Mouse (Mus musculus) forebrain, embryonic 11.5 days (tissue): ENCODE measurements at regions not wholly inside any gene's neighbourhood (a gene's known extent, or its start where the extent isn't known, plus 50 kb on each side); places are given as distances from the start of the nearest gene placed in this dataset.

Source experiments
- ATAC-seq: fragments of 200-750 bp; cut with Nextera tagmentation; replicated peaks from 2 replicates; pipeline ENCODE4 v1.8.0; 2017; ENCODE audit warnings: moderate TSS enrichment; ENCODE audit not compliant: low FRiP score
- DNase-seq: peaks from one replicate; pipeline ENCODE4 v3.0.0-alpha.2; 2017; ENCODE audit warnings: low spot score
- H3K27ac ChIP-seq: fragments of 300-500 bp; sonication (generic); 2 replicates; pipeline ENCODE4 v1.5.1; 2014; ENCODE audit warnings: low read depth, low read length
- H3K27me3 ChIP-seq: fragments of 300-500 bp; sonication (generic); 2 replicates; pipeline ENCODE4 v1.6.1; 2014; ENCODE audit warnings: mild to moderate bottlenecking, low read length, mixed read lengths; ENCODE audit not compliant: control insufficient read depth, insufficient read depth
- H3K36me3 ChIP-seq: fragments of 300-500 bp; sonication (generic); 2 replicates; pipeline ENCODE4 v1.6.1; 2014; ENCODE audit warnings: mild to moderate bottlenecking, low read length, moderate library complexity, mixed read lengths; ENCODE audit not compliant: control insufficient read depth, insufficient read depth
- H3K4me1 ChIP-seq: fragments of 300-500 bp; sonication (generic); replicated peaks from 2 replicates; pipeline ENCODE4 v1.6.1; 2014; ENCODE audit warnings: low read length, mixed read lengths; ENCODE audit not compliant: control insufficient read depth, insufficient read depth
- H3K4me2 ChIP-seq: fragments of 300-500 bp; sonication (generic); 2 replicates; pipeline ENCODE4 v1.6.1; 2014; ENCODE audit warnings: low read depth, mild to moderate bottlenecking, low read length, moderate library complexity, mixed read lengths; ENCODE audit not compliant: severe bottlenecking
- H3K4me3 ChIP-seq: fragments of 300-500 bp; sonication (generic); 2 replicates; pipeline ENCODE4 v1.5.1; 2014; ENCODE audit warnings: low read depth, low read length
- H3K9ac ChIP-seq: fragments of 300-500 bp; sonication (generic); 2 replicates; pipeline ENCODE4 v1.6.1; 2014; ENCODE audit warnings: low read length
- H3K9me3 ChIP-seq: fragments of 300-500 bp; sonication (generic); 2 replicates; pipeline ENCODE4 v1.6.1; 2016; ENCODE audit warnings: low read length, mixed read lengths; ENCODE audit not compliant: control insufficient read depth
- WGBS: fragments of 180-500 bp; shearing (Covaris S2); extraction: QIAGEN DNeasy Blood & Tissue Kit; methylation state at CpG from one replicate; pipeline ENCODE4 v1.1.7; 2014; 5-methylcytosine and 5-hydroxymethylcytosine counted together

DNA sequence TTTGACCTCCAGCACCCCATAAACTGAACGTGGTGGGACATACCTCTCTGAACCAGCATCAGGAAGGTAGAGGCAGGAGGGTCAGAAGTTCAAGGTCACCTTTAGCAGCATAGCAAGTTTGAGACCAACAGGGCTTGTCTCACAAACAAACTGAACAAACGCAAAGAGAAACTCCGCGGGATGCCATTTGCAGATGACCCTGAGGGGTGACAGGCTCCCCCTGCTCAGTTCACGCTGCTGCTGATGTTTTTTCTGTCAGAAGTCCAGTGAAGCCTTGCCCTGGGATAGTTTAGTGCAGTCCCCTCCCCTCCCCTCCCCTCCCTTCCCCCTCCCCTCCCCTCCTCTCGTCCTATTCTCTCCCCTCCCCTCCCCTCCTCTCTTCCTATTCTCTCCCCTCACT lies 262.1 kb downstream of the Ajap1 start:
- H3K9me3 ChIP-seq = no peaks in the 10 kb centered on the region
- no peaks in the 10 kb centered on the region for H3K36me3 ChIP-seq
- no peak overlapping the region for H3K4me3 ChIP-seq
- H3K4me2 ChIP-seq = no peak overlapping the region
- H3K9ac ChIP-seq = no peak overlapping the region
- 36% methylated on average over 5 of the region's 6 CpGs for WGBS
- DNase-seq (no peak), ATAC-seq (no peak)
- peaks cover 33% of the 10 kb centered on the region for H3K27me3 ChIP-seq
- peaks cover 4% of the 10 kb centered on the region; the same call in 1 of the 2 replicates for H3K4me1 ChIP-seq
- H3K27ac ChIP-seq = no peak overlapping the region

DNA sequence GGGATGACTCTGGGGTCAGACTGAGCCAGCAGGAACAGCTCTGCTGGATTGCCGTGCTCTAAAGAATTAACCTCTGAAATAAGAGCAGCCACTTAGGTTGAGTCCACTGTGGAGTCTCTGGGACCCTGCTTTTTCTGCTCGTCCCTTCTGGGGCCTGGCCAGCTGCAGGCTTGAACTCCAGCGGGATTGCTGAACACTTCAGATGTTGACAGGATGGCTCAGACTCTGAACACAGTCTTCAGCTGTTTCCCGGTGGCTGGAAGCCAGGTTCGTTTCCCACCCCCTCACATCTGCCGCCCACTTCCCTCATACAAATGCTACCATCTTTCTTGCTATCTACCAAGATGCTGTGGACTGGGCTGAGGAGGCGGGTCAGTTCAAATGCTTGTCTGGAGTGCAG lies 262.5 kb downstream of the Ajap1 start:
- H3K9me3 ChIP-seq = no peaks in the 10 kb centered on the region
- no peak for ATAC-seq

DNA sequence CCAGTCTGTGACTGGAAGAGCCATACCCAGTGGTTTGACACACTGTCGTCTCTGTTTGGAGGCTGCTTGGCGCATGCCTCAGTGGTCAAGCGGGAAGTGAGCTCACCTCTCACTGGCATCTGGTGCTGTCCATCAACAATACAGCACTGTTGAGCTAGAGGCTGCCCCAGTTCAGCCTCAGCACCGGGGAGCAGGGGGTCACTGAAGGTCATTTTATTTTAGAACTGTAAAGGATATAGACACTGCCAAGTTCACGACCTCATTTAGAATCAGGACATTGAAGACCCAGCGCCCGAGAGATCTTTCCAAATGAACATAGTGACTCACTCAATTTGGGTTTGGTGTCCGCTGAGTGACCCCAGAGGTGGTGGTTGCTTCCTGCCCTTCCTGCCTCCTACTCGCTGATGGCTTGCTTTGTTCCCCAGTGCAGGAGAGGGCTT lies 265.1 kb downstream of the Ajap1 start:
- 78% methylated on average over 9 of the region's 9 CpGs for WGBS
- Histone ChIP-seq H3K36me3 (no peaks in the 10 kb centered on the region), H3K9me3 (no peaks in the 10 kb centered on the region), H3K4me1 (peaks cover 2% of the 10 kb centered on the region; the same call in 1 of the 2 replicates), H3K27me3 (peaks cover 27% of the 10 kb centered on the region), H3K9ac (no peak overlapping the region), H3K4me3 (no peak overlapping the region), H3K27ac (no peak overlapping the region), H3K4me2 (no peak overlapping the region)
- ATAC-seq (no peak), DNase-seq (no peak)

More for the DNA sequence above, 262.5 kb downstream of the Ajap1 start:
- peaks cover 33% of the 10 kb centered on the region for H3K27me3 ChIP-seq
- H3K4me1 ChIP-seq = peaks cover 4% of the 10 kb centered on the region; the same call in 1 of the 2 replicates
- H3K4me3 ChIP-seq = no peak overlapping the region
- 42% methylated on average over 7 of the region's 7 CpGs for WGBS
- no peaks in the 10 kb centered on the region for H3K36me3 ChIP-seq
- H3K27ac ChIP-seq = no peak overlapping the region
- DNase-seq = no peak
- H3K4me2 ChIP-seq = no peak overlapping the region
- no peak overlapping the region for H3K9ac ChIP-seq

DNA sequence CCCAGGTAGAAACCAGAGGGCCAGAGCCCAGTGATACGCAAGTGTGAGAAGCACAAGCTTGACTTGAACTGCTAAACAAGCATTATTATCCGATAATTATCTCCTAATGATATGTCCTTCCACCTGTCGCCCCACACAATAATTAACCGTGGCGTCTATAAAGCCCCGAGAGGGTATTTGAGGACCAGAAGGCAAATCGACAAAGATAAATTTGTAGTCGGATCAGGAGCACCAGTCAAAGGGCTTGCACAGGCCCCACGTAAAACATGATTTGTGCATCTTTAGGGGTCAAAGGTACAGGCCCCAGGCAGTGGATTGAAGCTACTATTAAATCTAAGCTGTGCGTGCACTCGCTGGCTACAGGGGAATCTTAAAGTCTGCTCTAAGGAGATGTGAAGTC lies 270.5 kb downstream of the Ajap1 start:
- no peak overlapping the region for H3K9ac ChIP-seq
- H3K4me2 ChIP-seq = no peak overlapping the region
- no peak overlapping the region for H3K27ac ChIP-seq
- no peaks in the 10 kb centered on the region; the same call in 1 of the 2 replicates for H3K27me3 ChIP-seq
- 63% methylated on average over 11 of the region's 11 CpGs for WGBS
- H3K4me3 ChIP-seq = no peak overlapping the region
- DNase-seq (no peak), ATAC-seq (no peak)
- no peaks in the 10 kb centered on the region for H3K4me1 ChIP-seq
- no peaks in the 10 kb centered on the region for H3K9me3 ChIP-seq
- H3K36me3 ChIP-seq = no peaks in the 10 kb centered on the region

DNA sequence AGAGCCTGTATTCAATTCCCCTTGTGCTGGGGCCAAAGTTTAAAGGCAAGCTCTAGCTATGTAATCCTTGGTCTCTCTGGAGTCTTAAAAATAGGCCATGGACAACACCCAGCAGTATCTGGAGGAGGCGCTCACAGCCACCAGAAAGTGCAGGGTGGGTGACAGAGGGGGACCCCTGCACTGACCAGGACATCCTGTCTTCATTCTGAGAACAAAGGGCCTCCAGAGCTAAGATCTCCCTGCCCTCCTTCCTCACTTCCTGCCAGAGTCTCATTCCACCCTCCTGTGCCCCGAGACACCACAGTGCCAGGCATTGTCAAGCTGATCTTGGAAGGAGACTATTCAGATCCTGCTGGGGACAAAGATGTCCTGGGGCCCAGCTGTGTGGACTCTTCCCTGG lies 273.8 kb downstream of the Ajap1 start:
- H3K27me3 ChIP-seq = no peaks in the 10 kb centered on the region; the same call in 1 of the 2 replicates
- H3K9ac ChIP-seq = no peak overlapping the region
- 0 out of 2 replicates have a peak, but pooled peaks cover 1% of the 10 kb centered on the region for H3K4me1 ChIP-seq
- 39% methylated on average over 2 of the region's 2 CpGs for WGBS
- DNase-seq (no peak), ATAC-seq (no peak)
- H3K4me3 ChIP-seq = no peak overlapping the region
- no peak overlapping the region for H3K4me2 ChIP-seq
- no peaks in the 10 kb centered on the region for H3K9me3 ChIP-seq
- H3K27ac ChIP-seq = no peak overlapping the region
- H3K36me3 ChIP-seq = no peaks in the 10 kb centered on the region

DNA sequence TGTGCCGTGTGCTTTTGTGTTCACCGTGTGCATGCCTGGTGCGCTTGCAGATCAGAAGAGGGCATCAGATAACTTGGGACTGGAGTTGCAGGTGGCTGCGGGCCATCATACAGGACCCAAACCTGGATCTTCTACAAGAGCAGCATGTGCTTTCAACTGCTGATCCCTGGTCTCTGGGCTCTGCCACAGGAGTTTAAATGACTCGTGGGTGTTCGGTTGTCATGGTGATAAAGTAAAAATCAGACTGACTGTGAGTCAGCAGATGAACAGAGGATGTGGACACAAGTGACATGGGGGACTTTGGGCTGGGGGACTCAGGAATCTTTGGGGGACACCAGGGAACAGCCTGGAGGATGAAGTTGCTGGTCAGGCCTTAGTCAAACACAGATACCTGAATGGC lies 274.4 kb downstream of the Ajap1 start:
- Histone ChIP-seq H3K27me3 (no peaks in the 10 kb centered on the region; the same call in 1 of the 2 replicates), H3K36me3 (no peaks in the 10 kb centered on the region), H3K4me1 (0 out of 2 replicates have a peak, but pooled peaks cover 1% of the 10 kb centered on the region), H3K4me3 (no peak overlapping the region), H3K9me3 (no peaks in the 10 kb centered on the region), H3K27ac (no peak overlapping the region), H3K9ac (no peak overlapping the region), H3K4me2 (no peak overlapping the region)
- DNase-seq (no peak), ATAC-seq (no peak)
- 84% methylated on average over 6 of the region's 6 CpGs for WGBS

DNA sequence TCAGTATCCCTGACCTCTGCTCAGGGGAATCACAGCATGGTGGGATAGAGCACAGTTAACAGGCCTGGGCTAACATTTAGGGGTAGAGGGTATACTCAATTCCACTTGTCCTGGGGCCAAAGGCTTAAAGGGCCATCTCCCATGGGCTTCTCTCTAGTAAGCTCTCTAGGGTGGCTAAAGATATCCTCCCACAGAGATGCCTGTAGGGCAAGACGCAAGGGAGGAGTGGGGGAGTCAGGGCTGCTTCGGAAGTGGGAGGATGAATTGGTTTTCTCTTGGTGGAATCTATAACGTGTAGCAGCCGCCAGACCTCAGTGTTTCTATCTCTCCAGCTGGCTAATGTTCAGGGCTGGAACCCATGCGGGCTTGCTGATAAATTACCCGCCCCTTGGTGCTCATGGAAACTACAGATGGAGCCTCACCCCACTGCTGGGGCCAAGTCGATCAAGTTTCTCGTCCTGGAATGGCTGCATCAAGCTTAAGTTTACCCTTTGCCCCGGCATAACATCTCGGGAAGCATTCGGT lies 275.0 kb downstream of the Ajap1 start:
- DNase-seq (no peak), ATAC-seq (no peak)
- WGBS = 84% methylated on average over 11 of the region's 11 CpGs
- H3K4me3 ChIP-seq = no peak overlapping the region
- no peaks in the 10 kb centered on the region for H3K9me3 ChIP-seq
- H3K36me3 ChIP-seq = no peaks in the 10 kb centered on the region
- H3K4me2 ChIP-seq = no peak overlapping the region
- H3K4me1 ChIP-seq = 0 out of 2 replicates have a peak, but pooled peaks cover 1% of the 10 kb centered on the region
- no peak overlapping the region for H3K9ac ChIP-seq
- H3K27ac ChIP-seq = no peak overlapping the region
- H3K27me3 ChIP-seq = no peaks in the 10 kb centered on the region; the same call in 1 of the 2 replicates

DNA sequence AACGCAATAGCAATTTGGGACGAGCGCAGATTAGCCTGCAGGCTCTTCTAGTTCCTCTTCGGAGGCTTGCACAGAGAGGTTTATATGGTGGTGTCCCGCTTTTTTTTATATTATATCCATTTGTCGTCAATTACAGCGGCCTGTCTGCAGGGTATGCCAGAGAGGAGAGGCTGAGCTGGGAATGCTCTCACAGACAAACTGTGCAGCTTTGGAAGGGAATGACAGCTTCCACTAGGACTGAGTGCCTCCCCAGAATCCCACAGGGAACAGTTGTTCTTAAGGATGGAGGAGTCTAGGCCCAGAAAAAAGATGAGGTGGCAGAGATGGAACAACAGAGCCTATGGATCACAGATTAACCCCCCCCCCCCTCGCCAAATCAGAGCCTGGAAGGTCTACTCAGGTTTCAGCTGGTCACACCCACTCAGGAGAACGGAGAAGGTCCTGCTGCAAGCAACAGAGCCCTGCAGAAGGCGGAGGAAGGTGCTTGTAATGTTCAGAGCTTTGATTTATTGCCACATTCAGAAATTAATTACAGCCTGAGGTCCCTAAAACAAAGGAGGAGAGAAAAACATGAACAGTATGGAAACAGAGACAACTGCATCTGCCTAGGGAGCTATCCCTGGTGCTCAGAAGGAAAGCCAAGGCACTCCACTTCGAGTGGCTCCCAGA lies 275.7 kb downstream of the Ajap1 start:
- H3K9ac ChIP-seq = no peak overlapping the region
- H3K4me1 ChIP-seq = 0 out of 2 replicates have a peak, but pooled peaks cover 1% of the 10 kb centered on the region
- DNase-seq (no peak), ATAC-seq (no peak)
- H3K4me3 ChIP-seq = no peak overlapping the region
- H3K9me3 ChIP-seq = no peaks in the 10 kb centered on the region
- H3K27me3 ChIP-seq = no peaks in the 10 kb centered on the region; the same call in 1 of the 2 replicates
- H3K36me3 ChIP-seq = no peaks in the 10 kb centered on the region
- H3K27ac ChIP-seq = no peak overlapping the region
- 67% methylated on average over 11 of the region's 11 CpGs for WGBS
- H3K4me2 ChIP-seq = no peak overlapping the region

DNA sequence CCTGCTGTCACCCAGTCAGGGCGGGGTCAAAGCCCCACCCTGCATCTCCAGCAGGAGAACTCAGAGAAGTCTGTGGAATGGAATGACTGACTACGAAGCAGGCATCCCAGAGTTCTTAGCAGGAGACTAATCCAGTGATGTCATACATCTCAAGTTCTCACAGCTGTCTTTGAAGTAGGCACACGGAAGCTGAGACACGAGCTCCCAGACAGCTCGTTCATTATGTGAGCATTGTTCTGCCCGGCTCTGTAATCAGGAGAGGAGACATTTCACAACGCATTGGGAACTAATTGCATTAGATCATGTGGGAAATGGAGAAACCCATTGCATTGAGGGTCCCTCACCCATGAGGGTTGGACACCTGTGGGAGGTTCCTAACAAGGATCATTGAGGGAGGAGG lies 277.8 kb downstream of the Ajap1 start:
- Histone ChIP-seq H3K4me3 (no peak overlapping the region), H3K4me1 (0 out of 2 replicates have a peak, but pooled peaks cover 1% of the 10 kb centered on the region), H3K9ac (no peak overlapping the region), H3K9me3 (no peaks in the 10 kb centered on the region), H3K27ac (no peak overlapping the region), H3K36me3 (no peaks in the 10 kb centered on the region), H3K4me2 (no peak overlapping the region), H3K27me3 (no peaks in the 10 kb centered on the region; the same call in 1 of the 2 replicates)
- no peak for DNase-seq
- WGBS = 46% methylated on average over 7 of the region's 7 CpGs
- ATAC-seq = no peak
